Mouse (Mus musculus) right cerebral cortex, adult 18-20 months (tissue): ENCODE data around the gene Trmt10a.

Experiments used
- DNase-seq: peaks from one replicate; pipeline ENCODE4 v3.0.0; 2022; ENCODE audit warnings: mixed read lengths

Gene Trmt10a

DNA sequence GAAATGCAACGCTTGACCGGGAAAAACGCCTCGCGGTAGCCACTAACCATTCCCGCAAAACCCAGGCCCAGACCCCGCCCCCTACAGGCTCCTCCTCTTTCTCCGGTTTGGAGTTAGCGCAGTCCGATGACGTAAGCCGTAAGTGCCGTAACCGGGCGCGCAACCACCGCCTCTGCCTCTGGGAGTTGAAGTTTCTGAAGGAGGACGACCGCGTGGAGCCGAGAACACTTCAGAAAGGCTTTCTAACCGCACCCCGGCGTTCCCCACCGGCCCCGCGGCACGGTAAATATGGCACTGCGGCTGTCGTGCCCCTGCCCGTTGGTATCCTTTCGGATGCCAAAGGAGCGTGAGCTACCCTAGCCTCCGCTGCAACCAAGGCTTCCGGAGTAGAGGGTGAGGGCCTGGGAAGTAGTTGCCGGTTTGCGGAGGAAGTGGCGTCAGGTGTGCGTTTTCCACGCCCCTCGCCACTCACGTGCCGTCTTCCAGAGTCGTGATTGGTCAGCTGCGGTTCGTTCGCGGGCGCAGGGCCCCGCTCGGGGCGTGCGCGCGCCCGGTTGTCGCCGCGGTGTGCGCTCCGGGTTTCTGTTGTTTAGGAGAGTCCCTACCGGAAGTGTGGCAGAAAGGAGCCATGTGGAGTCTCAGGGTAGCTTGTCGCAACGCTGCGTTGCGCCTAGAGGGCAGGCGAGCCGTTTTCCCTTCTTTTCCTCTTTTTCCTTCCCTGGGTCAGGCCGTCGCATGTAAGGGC lies at the start of gene Trmt10a:
Gene Trmt10a (plus strand): TSS at position 134 of the 745 bp plus-strand sequence.
- peak; percentile 98 for DNase-seq

DNA sequence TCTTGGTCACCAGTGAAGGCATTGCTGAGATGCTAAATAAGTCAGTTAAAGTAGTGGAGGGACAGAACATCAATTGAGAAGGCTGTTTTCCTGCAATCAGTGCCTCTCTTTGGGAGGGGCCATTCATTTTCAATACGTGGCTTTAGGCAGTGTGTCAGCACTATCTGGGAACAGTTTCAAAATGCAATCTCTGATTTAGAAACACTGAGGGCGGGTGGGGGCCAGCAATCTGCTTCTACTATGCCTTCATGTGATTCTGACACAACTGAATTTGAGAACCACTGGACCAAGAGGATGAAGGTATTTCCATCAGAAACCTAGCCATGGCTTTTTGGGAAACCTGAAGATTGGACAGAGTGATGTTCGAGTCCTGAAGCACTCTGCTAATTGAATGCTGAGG lies 47.9 kb upstream of the Trmt10a start:
- peak; percentile 56 for DNase-seq

DNA sequence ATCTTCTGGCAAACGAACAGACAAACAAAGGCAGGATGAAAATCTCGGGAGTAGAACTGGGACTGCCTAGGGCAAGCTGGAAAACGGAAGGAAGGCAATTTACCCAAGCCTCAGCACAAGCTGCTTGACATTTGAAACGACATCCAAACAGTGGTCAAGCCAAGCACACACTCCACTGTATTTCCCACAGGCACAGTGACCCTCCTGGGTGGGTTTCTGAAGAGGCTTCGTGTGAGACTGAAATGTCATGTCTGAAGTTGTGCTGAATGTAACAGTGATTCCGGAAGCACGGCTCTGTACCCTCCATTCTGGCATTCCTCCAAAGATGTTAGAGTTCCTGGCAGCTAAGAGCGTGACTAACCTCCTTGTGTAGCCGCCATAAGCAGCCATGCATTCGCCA lies 47.5 kb upstream of the Trmt10a start:
- DNase-seq: no peak

DNA sequence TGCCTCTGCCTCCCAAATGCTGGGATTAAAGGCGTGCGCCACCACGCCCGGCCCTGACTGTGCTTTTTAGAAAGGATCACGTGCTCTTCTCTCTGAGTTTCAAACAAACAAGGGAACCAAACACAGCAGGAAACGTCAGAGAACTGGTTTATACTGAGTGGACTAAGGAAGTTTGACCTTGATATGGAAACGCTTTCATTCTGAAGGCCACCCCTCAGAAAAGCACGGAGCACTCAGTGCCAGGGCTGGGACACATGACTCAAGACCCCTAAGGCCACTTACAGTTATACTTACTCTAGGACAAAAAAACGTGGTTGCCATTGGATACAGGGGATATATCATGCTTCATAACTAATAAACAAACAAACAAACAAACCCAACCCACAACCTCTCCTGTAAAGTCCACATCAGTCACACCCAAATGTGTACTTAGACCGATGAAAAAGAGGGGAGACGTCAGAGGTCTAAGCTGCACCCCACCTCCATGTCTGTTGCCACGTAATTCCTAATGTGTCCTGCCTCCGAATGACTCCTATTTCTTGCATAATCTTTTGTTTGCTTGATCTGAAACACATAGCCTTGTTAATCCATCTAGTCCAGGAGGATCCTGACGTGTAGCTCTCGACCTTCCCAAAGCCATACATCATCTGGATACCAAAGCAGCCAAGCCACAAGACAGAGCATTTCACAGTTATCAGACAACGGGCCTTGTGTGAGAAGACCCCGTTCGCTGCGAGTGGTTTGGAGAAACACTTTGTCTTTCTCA lies 46.8 kb upstream of the Trmt10a start:
- DNase-seq: no peak

DNA sequence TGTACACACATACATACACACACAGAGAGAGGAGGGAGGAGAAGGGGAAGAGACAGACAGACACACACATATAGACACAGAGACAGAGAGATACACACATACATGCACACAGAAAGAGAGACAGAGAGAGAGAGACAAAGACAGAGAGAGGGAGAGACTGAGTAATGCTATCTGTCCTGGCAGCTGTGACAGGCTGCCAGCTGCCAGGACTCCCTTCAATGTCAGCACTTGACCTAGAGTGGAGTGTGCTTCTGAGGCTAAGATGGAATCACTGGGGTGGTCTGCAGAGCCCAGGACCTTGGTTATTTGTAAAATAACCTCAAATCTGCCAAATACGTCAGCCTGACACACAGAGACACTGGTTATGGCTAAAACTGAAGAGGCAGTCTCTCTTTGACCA lies 45.5 kb upstream of the Trmt10a start:
- DNase-seq: no peak

- DNase-seq: no peak
Measured at GRCm38 (mm10) chr3:138101936-138102335, 41.3 kb upstream of the Trmt10a start.

DNA sequence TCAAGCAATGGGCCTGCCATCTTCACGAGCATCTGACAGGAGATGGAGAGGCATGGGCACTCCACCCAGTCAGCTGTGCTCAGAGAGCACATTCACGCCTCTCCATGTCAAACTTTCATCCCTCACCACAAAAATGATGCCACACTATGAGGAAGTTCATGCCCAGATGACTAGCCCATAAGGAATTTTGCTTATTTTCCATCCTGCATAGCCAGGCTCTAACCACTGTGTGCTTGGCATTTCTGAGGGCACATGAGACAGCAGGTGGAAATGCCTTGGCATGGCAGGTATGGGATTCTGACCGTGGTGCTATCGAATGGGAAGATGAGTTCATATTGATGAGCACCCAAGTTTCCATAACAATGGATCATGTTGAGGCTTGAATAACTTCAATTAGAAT lies 39.6 kb upstream of the Trmt10a start:
- DNase-seq: no peak

GRCm38 (mm10) chr3:138105056-138105455 lies 38.2 kb upstream of the Trmt10a start:
- no peak for DNase-seq

DNA sequence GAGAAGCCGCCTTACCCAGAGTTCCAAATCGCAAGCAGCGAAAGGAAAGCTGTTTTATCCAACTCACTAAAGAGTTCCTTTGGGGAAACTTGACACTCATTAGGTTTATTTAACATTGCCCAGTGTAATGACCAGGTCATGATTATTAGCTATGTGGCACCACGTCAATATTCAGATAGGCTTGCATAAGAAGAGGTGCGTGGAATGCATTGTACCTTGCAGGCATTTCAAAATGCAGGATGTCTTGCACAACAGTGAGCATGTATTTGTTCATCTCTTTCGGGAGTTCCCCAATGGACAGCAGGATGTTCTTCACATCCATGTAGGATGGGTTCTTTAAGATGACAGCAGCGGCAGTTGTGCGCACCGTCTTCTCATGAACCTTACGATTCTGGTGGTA lies 36.4 kb upstream of the Trmt10a start:
- DNase-seq: no peak

GRCm38 (mm10) chr3:138110910-138111782 lies 32.1 kb upstream of the Trmt10a start:
- DNase-seq: no peak

DNA sequence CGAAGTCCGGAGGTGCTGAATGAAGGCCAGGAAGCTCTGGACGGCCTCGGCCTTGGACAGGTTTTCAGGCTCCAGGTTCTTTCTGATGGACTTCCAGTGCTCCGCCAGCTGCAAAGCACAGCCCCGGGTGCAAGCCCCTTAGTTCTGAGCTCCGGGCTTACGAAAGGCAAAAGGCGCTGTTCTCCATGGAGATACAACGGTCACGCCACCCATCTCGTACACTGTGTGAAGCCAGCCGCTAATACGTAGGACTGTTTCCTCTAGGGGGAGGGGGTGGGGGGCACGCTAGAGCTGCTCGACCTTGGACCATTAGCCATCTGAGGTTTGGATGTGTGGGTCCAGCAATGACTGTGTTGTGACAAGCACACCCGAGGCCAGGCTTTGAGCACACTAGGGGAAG lies 29.1 kb upstream of the Trmt10a start:
- no peak for DNase-seq

- DNase-seq: no peak
Measured at GRCm38 (mm10) chr3:138116871-138117270, 26.4 kb upstream of the Trmt10a start.

GRCm38 (mm10) chr3:138118392-138118791 lies 24.9 kb upstream of the Trmt10a start:
- no peak for DNase-seq

DNA sequence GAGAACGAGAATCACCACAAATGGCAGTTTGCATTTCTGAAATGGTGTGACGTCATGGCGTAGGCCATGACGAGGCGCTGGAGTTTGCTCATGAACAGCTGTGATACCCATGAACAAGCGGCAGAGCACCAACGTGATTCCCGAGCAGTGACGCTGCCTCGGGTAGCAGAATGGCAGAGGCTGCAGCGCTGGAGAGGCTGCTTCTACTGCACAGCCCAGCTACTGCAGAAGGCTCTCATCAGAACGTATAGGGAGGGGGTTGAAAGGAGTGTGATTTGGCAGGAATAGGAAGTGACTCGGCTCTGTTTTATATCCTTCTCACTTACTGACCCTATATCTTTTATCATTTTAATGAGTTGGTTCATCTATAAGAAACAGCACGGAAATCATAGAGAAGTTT lies 24.4 kb upstream of the Trmt10a start:
- no peak for DNase-seq

DNA sequence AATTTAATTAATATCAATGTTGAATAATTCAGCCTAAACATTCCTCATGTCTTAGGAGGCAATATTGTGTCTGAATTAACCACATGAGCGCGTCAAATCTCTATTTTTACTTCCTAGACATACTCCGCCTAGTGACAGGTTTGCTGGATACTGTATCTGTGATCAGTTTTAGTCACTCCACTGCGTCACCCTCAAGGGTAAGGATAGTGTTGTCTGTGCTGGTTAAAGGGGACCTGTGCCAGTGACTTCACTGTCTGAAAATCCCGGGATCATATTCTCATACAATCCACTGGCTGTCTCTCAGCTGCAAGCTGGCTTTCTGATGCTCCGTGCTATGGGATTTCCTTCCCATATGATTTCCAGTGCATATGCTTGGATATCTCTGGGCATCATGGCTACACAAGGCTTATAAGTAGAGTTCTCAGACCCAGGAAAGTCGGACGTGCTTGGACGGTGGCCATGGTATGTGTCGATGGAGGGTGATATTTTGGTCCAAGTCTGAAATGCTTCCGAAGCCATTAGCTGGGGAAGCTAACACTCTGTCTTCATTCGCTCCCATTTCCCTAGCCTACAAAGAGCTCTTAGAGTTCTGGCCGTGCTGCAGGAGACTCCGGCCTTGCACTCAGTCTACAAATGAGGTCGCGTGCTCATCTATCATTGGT lies 23.7 kb upstream of the Trmt10a start:
- no peak for DNase-seq

- DNase-seq: no peak
Measured at GRCm38 (mm10) chr3:138121461-138121860, 21.8 kb upstream of the Trmt10a start.

GRCm38 (mm10) chr3:138123842-138124241 lies 19.4 kb upstream of the Trmt10a start:
- no peak for DNase-seq

GRCm38 (mm10) chr3:138129110-138129509 lies 14.1 kb upstream of the Trmt10a start:
- no peak for DNase-seq

DNA sequence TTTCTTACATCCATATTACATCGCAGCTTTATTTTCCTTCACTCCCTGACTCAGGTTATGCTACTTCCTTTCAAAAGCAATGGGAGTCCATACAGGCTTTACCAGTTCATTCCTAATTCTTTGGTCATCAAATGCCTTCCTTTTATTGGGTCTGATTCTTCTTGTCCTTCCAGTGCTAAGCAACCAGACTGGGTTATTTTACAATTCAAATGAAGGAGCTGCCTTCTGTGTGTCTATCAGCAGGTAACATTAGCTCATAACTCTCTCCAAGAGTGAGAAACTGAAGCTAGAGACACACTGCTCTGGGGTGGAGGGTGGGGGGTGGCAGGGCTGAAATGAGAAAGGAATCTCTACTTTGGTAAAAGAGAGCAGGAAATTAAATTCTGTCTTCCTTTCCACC lies 12.6 kb upstream of the Trmt10a start:
- DNase-seq: no peak

DNA sequence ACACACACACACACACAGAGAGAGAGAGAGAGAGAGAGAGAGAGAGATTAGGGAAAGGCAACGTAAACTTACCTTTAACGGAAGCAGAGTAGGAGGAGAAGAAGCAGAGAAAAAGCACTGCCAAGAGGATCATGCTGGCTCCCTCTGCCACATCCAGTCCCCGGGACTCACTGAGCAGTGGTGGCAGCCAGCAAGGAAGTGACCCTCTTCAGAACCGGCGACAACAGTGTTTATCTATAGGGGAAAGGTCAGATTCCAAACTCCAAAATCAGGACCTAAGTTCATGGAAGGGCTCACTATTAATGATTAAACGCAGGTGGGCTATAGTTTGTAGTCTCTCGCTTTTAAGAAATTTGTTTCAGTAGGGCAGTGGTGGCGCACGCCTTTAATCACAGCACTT lies 12.1 kb upstream of the Trmt10a start:
- no peak for DNase-seq

- DNase-seq: no peak
Measured at GRCm38 (mm10) chr3:138133463-138133862, 9.8 kb upstream of the Trmt10a start.

GRCm38 (mm10) chr3:138133916-138134315 lies 9.3 kb upstream of the Trmt10a start:
- no peak for DNase-seq

DNA sequence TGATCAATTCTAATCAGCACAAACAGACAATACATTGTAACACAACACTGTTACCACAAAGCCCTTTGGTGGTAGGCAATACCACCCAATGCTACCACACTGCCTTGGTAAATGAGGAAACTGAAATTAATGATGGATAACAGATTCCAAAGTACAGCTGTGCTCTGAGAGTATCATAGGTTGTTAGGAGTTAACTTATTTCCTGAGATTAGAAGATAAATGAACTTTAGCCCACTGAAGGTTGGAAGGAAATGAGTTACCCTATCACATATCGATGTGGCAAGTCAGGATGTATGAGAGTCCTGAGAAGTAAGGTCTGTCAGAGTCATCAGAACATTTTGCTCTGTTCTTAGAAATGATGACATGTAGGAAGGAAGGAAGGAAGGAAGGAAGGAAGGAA lies 8.7 kb upstream of the Trmt10a start:
- DNase-seq: no peak
